Mouse (Mus musculus): ENCODE measurements around the gene Hist3h2ba.
A peak's percentile ranks its signal among the peaks of the same experiment; 100 is the strongest.

Gene Hist3h2ba

GRCm38 (mm10) chr11:58963543-58963942 is 14.8 kb downstream of the Hist3h2ba start:
- DNase-seq (ENCODE audit: low spot score in 2 of 2) = no peak

GRCm38 (mm10) chr11:58964216-58964615 is 15.5 kb downstream of the Hist3h2ba start:
- DNase-seq (ENCODE audit: low spot score in 2 of 2) = no peak

- peak in 1 of 2 experiments; percentile 55 for DNase-seq (ENCODE audit: low spot score in 2 of 2)
Measured at GRCm38 (mm10) chr11:58965001-58965760, 16.5 kb downstream of the Hist3h2ba start.

- no peak for DNase-seq (ENCODE audit: low spot score in 2 of 2)
Measured at GRCm38 (mm10) chr11:58967346-58967745, 18.6 kb downstream of the Hist3h2ba start.

- DNase-seq (ENCODE audit: low spot score in 2 of 2) = no peak
Measured at GRCm38 (mm10) chr11:58968551-58968950, 19.8 kb downstream of the Hist3h2ba start.

GRCm38 (mm10) chr11:58969027-58969426 is 20.3 kb downstream of the Hist3h2ba start:
- no peak for DNase-seq (ENCODE audit: low spot score in 2 of 2)

- no peak for DNase-seq (ENCODE audit: low spot score in 2 of 2)
Measured at GRCm38 (mm10) chr11:58969659-58970058, 20.9 kb downstream of the Hist3h2ba start.

GRCm38 (mm10) chr11:58970831-58971530 is 22.3 kb downstream of the Hist3h2ba start:
- DNase-seq (ENCODE audit: low spot score in 2 of 2) = no peak

- DNase-seq (ENCODE audit: low spot score in 2 of 2) = no peak
Measured at GRCm38 (mm10) chr11:58971796-58972195, 23.1 kb downstream of the Hist3h2ba start.

GRCm38 (mm10) chr11:58974414-58974813 is 25.7 kb downstream of the Hist3h2ba start:
- no peak for DNase-seq (ENCODE audit: low spot score in 2 of 2)

- DNase-seq (ENCODE audit: low spot score in 2 of 2) = no peak
Measured at GRCm38 (mm10) chr11:58977150-58977549, 28.4 kb downstream of the Hist3h2ba start.

- DNase-seq (ENCODE audit: low spot score in 2 of 2) = no peak
Measured at GRCm38 (mm10) chr11:58977607-58978026, 28.9 kb downstream of the Hist3h2ba start.

- DNase-seq (ENCODE audit: low spot score in 2 of 2) = peak in 1 of 2 experiments; percentile 44
Measured at GRCm38 (mm10) chr11:58978027-58978705, 29.4 kb downstream of the Hist3h2ba start, which contains the start of gene Trim11. TSS of gene Trim11 (plus strand) at chr11:58978093.

GRCm38 (mm10) chr11:58978706-58979030 is 29.9 kb downstream of the Hist3h2ba start:
- no peak for DNase-seq (ENCODE audit: low spot score in 2 of 2)

- no peak for DNase-seq (ENCODE audit: low spot score in 2 of 2)
Measured at GRCm38 (mm10) chr11:58979183-58979582, 30.5 kb downstream of the Hist3h2ba start.

- DNase-seq (ENCODE audit: low spot score in 2 of 2) = no peak
Measured at GRCm38 (mm10) chr11:58979661-58980060, 30.9 kb downstream of the Hist3h2ba start.

- DNase-seq (ENCODE audit: low spot score in 2 of 2) = no peak
Measured at GRCm38 (mm10) chr11:58980381-58980990, 31.8 kb downstream of the Hist3h2ba start.

- peak in 1 of 2 experiments; percentile 39 for DNase-seq (ENCODE audit: low spot score in 2 of 2)
Measured at GRCm38 (mm10) chr11:58981541-58982447, 33.1 kb downstream of the Hist3h2ba start.

GRCm38 (mm10) chr11:58982471-58983097 is 33.9 kb downstream of the Hist3h2ba start:
- DNase-seq (ENCODE audit: low spot score in 2 of 2) = no peak

GRCm38 (mm10) chr11:58983691-58984341 is 35.1 kb downstream of the Hist3h2ba start:
- no peak for DNase-seq (ENCODE audit: low spot score in 2 of 2)
